Mouse (Mus musculus) embryonic facial prominence, embryonic 12.5 days (tissue): Measurements from ENCODE around the gene Aak1. TPM values are rescaled to one million over a fixed set of nuclear protein-coding genes. Genes with fewer than 3 reads are reported as not detected.

Experiments used
- ATAC-seq: fragments of 200-750 bp; cut with Nextera tagmentation; 2 replicates; pipeline ENCODE4 v1.8.0; 2017; ENCODE audit not compliant: insufficient number of reproducible peaks, insufficient read depth, low FRiP score, low TSS enrichment
- H3K27ac ChIP-seq: fragments of 300-500 bp; sonication (generic); 2 replicates; pipeline ENCODE4 v1.5.1; 2016; ENCODE audit warnings: mild to moderate bottlenecking
- H3K27me3 ChIP-seq: fragments of 300-500 bp; sonication (generic); 2 replicates; pipeline ENCODE4 v1.6.1; 2016; ENCODE audit warnings: mild to moderate bottlenecking, moderate library complexity
- H3K36me3 ChIP-seq: fragments of 300-500 bp; sonication (generic); 2 replicates; pipeline ENCODE4 v1.6.1; 2016; ENCODE audit warnings: mild to moderate bottlenecking
- H3K4me1 ChIP-seq: fragments of 300-500 bp; sonication (generic); 2 replicates; pipeline ENCODE4 v1.6.1; 2016
- H3K4me2 ChIP-seq: fragments of 300-500 bp; sonication (generic); replicated peaks from 2 replicates; pipeline ENCODE4 v1.6.1; 2016; ENCODE audit warnings: mild to moderate bottlenecking, moderate library complexity
- H3K4me3 ChIP-seq: fragments of 300-500 bp; sonication (generic); 2 replicates; pipeline ENCODE4 v1.5.1; 2016; ENCODE audit warnings: mild to moderate bottlenecking
- H3K9ac ChIP-seq: fragments of 300-500 bp; sonication (generic); 2 replicates; pipeline ENCODE4 v1.6.1; 2016; ENCODE audit warnings: mild to moderate bottlenecking, moderate library complexity
- H3K9me3 ChIP-seq: fragments of 300-500 bp; sonication (generic); 2 replicates; pipeline ENCODE4 v1.6.1; 2016; ENCODE audit warnings: mild to moderate bottlenecking, moderate library complexity
- WGBS: fragments of 180-500 bp; shearing (Covaris S2); methylation state at CpG from one replicate; pipeline ENCODE4 v1.1.7; 2016; 5-methylcytosine and 5-hydroxymethylcytosine counted together
- polyA plus RNA-seq: library from polyadenylated mRNA; unstranded; fragments of >200 nt; fragmentation: Nextera tagmentation; extraction: Ambion mirVana; gene quantifications from 2 replicates; pipeline ENCODE4 v1.2.1, GENCODE M21; 2016

Gene Aak1
- polyA plus RNA-seq, 1 experiment from 2014 or later: 19.7 TPM

- no peak for ATAC-seq
- Histone ChIP-seq H3K4me2 (no peak overlapping the region), H3K27ac (no peak overlapping the region), H3K9me3 (no peaks in the 10 kb centered on the region), H3K36me3 (peaks cover 66% of the 10 kb centered on the region), H3K27me3 (no peaks in the 10 kb centered on the region), H3K4me3 (no peak overlapping the region), H3K4me1 (no peaks in the 10 kb centered on the region), H3K9ac (no peak overlapping the region)
- 94% methylated on average over 10 of the region's 10 CpGs for WGBS
These were observed 202.6 kb downstream of the Aak1 start for GRCm38 (mm10) chr6:87051886-87052425.

Other genes with a start within 250 kb of the Aak1 start
- 1.7 and 2.1 TPM in 2 replicates for gene Asprv1, start 221.4 kb upstream of the Aak1 start, polyA plus RNA-seq
- gene Mxd1, start 180.4 kb upstream of the Aak1 start, polyA plus RNA-seq: 17.9 and 18.6 TPM in 2 replicates
- 126 and 128 TPM in 2 replicates for gene Snrnp27, start 165.0 kb upstream of the Aak1 start, polyA plus RNA-seq
- gene Gmcl1, start 116.1 kb upstream of the Aak1 start, polyA plus RNA-seq: 63.6 and 66.7 TPM in 2 replicates
- gene Anxa4, start 55.9 kb upstream of the Aak1 start, polyA plus RNA-seq: 15.3 and 19.7 TPM in 2 replicates
- gene Nfu1, start 159.7 kb downstream of the Aak1 start, polyA plus RNA-seq: 98.4 and 101 TPM in 2 replicates
- 23.5 and 24.2 TPM in 2 replicates for gene Gfpt1, start 193.3 kb downstream of the Aak1 start, polyA plus RNA-seq